Mouse (Mus musculus) bone marrow macrophage, adult 2 months (primary cell): ENCODE measurements around the gene Uaca. TPM values are rescaled to one million over a fixed set of nuclear protein-coding genes. Genes with fewer than 3 reads are reported as not detected.

ENCODE experiments used
- H3K27ac ChIP-seq: 2 replicates; pipeline ENCODE4 v1.5.1; 2012; ENCODE audit warnings: low read depth, low read length; ENCODE audit not compliant: insufficient read depth
- H3K4me1 ChIP-seq: 2 replicates; pipeline ENCODE4 v1.6.1; 2012; ENCODE audit warnings: low read length; ENCODE audit not compliant: control insufficient read depth, insufficient read depth
- H3K4me3 ChIP-seq: 2 replicates; pipeline ENCODE4 v1.5.1; 2012; ENCODE audit warnings: mild to moderate bottlenecking, low read length, moderate library complexity; ENCODE audit not compliant: insufficient read depth
- CTCF ChIP-seq: IDR thresholded peaks from 2 replicates; pipeline ENCODE4 v1.5.1; 2012; ENCODE audit warnings: low read depth, mild to moderate bottlenecking, low read length, moderate library complexity
- POLR2A ChIP-seq: IDR thresholded peaks from 2 replicates; pipeline ENCODE4 v1.6.1; 2012; ENCODE audit warnings: mild to moderate bottlenecking, low read depth, low read length, borderline replicate concordance
- polyA plus RNA-seq: library from polyadenylated mRNA; stranded (reverse); fragments of >200 nt; gene quantifications from 2 replicates; pipeline ENCODE4 v1.2.4, GENCODE M21; 2012; ENCODE audit not compliant: missing spikeins, insufficient read depth, insufficient read length

The Uaca gene
- polyA plus RNA-seq, 1 experiment, result 6.0 TPM

DNA sequence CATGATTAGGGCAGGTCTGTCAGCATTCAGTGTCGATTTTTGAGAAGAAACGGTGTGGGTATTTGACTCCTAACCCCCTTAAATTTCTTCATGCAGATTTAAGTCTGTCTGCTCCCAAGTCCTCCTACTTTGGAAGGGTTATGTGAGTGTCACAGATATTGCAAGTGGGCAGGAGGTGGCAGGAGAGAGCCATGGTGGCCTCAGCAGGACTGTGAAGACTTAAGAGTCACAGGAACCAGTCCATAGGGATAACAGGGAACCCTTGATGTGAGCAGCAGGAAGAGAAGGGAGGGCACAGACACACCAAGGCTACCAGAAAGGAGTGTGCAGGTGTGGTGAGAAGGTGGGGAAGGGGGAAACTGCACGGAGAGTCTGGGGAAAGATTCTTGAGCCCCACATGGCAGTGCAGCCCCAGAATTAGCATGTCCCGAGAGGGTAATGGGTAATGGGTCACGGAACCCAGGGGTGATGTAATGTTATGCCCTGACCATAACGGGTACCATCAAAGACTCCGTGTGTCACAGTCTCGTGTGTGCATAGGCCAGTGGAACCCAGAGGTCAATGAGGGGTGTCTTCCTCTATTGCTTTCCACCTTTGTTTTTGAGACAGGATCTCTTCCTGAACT lies 101.3 kb downstream of the Uaca start:
- TF ChIP-seq CTCF (peak; percentile 68; the same call in 1 of the 2 replicates), POLR2A (no peak)
- no peak overlapping the region for H3K4me3 ChIP-seq
- no peak overlapping the region for H3K27ac ChIP-seq
- H3K4me1 ChIP-seq, result peaks cover 22% of the 10 kb centered on the region

DNA sequence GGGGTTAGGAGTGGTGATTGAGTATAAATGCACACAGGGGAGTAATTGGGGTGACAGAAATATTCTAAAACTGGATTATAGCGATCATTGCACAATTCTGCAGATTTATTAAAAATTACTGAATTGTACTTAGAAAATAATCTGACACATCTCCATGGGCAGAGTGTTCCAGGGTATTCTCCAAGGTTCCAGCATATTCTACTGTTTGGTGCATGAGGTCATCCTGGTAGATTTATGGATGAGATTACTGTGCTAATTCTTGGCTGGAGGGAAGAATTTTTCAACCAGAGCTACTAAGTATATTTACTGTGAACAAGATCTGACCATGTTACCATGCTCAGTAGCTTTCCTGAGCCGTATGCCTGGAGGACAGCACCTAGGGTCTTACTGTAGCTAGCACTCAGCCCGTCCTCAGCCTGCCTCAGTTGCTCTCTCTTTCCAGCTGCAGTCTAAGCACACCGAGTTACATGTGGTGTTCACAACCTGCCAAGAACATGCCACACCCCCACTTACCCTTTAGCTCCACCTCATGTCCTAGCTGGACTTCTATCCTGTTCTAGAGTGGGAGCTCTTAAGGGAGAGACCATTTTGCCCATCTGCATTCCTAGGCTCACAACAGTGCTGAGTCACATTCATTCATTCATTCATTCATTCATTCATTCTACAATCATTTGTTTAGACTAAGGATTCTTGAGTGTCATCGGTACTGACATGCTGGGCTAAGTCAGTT lies 104.1 kb downstream of the Uaca start:
- Histone ChIP-seq H3K4me1 (peaks cover 46% of the 10 kb centered on the region), H3K4me3 (no peak overlapping the region), H3K27ac (no peak overlapping the region)
- no peak for TF ChIP-seq POLR2A

DNA sequence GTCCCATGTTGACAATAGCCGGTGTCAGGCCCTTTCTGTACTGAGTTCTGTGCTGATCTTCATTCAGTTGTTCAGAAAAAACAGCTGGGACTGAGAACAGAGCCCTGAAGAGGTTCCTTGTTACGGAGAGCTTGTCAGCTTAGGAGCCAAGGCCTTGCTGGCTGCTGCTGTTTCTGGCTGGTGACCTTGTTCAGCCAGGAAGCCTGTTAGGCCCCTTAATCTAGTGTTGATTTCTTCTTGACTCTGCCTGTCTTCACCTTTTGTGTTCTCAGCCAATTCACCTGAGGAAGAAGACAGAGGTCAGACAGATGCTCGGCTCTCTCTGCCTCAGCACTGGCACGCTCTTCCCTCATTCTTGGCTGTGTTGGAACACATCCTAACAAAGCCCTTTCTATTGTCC lies 104.9 kb downstream of the Uaca start:
- TF ChIP-seq POLR2A (no peak), CTCF (no peak)
- peaks cover 46% of the 10 kb centered on the region for H3K4me1 ChIP-seq
- H3K27ac ChIP-seq, result no peak overlapping the region
- H3K4me3 ChIP-seq, result no peak overlapping the region

DNA sequence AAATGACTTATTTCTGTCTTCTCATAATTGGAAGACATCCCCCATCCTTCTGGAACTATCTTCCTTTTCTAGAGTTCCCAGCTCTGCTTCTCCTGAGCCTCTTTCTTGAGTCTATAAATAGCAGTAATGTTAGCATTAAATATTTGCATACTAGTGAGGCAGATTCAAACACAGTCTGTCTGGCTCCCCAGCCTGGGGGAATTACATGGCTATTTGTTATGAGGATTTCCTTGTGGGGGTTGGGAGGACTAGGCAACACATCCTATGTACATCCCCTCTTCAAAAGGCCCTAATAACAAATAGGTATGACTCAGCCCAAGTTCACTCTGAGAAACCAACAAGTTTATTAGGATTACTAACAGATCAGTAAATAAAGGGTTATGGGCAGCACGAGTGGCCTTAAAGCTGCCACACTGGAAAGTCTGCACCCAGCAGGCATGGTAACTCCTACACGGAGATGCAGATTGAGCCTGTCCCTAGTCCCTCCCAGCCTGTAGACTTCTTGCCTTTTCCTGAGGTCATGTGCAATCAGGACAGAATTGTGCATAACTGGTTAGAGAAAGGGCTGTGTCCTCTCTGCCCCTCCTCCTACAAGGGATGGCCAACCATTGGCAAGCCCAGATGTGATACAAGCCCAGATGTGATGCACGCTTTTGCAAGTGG lies 105.6 kb downstream of the Uaca start:
- Histone ChIP-seq H3K4me3 (no peak overlapping the region), H3K27ac (no peak overlapping the region), H3K4me1 (peaks cover 46% of the 10 kb centered on the region)
- TF ChIP-seq CTCF (no peak), POLR2A (no peak)

DNA sequence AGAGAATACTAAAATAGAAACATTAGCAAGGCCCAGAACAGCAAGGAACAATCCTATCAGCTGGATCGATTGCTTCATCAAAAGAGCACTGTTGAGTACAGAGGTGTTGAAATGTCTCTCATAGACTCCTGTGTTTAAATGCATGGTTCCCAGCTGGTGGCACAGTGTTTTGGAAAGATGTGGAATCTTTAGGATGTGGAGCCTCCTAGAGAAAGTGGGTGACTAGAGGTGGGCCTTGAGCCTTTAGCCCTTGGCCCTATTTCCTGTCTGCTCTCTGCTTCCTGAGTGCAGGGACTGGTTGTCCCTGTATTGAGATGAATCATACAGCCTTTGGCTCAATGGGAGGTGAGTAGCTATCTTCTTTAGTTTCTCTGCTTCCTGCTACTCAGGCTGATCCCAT lies 117.9 kb downstream of the Uaca start:
- no peak overlapping the region for H3K4me3 ChIP-seq
- H3K27ac ChIP-seq, result no peak overlapping the region
- TF ChIP-seq POLR2A, result no peak
- no peak for TF ChIP-seq CTCF
- H3K4me1 ChIP-seq, result peaks cover 11% of the 10 kb centered on the region

DNA sequence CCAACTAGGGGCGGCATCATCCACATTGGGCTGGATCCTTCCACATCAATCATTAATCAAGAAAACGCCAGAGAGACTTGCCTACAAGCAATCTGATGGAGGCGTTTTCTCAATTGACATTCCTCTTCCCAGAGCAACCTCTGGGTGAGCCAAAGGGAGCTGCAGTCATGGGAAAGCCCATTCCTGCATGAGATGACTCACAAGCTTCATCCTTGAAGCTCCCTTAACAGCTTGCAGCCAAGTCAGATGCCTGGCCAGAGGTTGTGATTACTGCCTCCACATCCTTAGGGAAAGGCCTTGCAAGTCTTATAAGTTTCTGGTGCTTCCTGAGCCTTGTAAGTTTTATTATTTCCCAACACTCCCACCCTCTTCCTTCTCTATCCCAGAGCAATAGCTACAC lies 119.3 kb downstream of the Uaca start:
- Histone ChIP-seq H3K27ac (no peak overlapping the region), H3K4me1 (peaks cover 11% of the 10 kb centered on the region), H3K4me3 (no peak overlapping the region)
- no peak for TF ChIP-seq POLR2A
- TF ChIP-seq CTCF, result no peak

DNA sequence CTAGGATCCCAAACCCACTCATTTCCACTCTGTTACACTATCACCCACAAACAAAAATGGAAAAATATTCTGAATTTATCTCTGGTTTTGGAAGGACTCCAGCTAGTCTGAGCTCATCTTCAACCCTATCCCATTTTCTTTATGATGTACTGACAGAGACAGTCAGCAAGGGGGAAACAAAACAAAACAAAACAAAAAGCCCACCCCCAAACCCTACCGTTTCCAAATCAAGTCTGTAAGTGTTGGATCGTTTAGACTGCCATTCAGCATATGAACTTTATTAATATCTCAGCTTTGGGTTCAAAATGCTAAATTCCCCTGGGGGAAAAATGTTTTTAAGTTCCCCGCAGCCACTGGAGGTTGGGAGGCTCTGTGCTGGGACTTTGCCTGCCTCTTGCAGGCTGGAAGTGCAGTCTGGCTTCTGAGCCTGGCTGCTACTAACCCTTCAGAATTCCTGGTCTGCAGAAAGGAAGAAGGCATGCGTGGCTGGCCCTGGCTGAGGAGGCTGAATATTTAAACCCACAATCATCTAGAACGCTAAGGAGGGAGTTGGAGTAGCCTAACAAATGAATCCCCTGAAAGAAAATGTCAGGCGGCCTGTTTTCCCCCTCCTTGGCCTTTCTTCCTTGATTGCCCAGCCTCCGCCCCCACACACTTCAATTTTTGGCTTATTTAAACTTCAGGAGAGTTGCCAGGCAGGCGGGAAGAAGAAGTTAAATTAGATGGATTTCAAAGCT lies 125.8 kb downstream of the Uaca start:
- no peaks in the 10 kb centered on the region for H3K4me1 ChIP-seq
- TF ChIP-seq CTCF (no peak), POLR2A (no peak)
- H3K27ac ChIP-seq, result no peak overlapping the region
- no peak overlapping the region for H3K4me3 ChIP-seq

DNA sequence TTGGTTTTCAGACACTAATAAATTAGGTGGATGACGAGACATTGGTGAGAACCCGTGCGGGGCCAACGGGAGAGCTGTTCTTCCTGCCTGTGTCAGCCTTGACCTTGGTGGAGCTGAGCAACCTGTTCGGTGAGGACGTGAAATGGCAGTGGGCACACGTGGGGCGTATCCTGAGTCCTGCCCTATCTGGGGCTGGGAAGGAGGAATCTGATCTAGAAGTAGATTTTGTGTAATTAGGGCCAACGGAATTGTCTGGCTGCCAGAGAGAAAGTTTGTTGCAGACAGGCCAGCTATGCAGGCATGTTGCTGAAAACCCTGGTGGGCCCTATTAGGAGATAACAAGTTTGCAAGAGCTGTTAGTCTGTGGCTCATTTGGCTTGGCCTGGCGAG lies 126.3 kb downstream of the Uaca start:
- Histone ChIP-seq H3K4me1 (no peaks in the 10 kb centered on the region), H3K4me3 (no peak overlapping the region), H3K27ac (no peak overlapping the region)
- no peak for TF ChIP-seq POLR2A
- no peak for TF ChIP-seq CTCF

DNA sequence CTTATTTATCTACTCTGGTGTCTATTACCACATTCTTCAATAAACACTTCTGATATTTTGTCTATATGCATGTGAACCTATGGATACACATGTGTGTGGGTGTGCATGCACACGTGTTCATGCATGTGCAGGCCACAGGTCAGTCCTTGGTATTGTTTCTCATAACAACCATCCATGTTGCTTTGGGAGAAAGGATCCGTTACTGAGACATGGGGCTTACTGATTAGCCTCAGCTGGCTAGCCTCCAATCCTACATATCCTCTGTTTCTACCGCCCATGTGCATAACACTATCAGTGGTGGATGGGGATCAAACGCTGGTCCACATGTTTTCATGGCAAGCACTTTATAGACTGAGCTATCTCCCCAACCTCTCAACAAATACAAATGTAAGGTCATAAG lies 126.9 kb downstream of the Uaca start:
- Histone ChIP-seq H3K27ac (no peak overlapping the region), H3K4me1 (no peaks in the 10 kb centered on the region), H3K4me3 (no peak overlapping the region)
- no peak for TF ChIP-seq CTCF
- no peak for TF ChIP-seq POLR2A
